Mouse (Mus musculus) olfactory bulb, adult 2 months (tissue): Measurements from ENCODE around the gene Tmem35b. TPM values are rescaled to one million over a fixed set of nuclear protein-coding genes. Genes with fewer than 3 reads are reported as not detected.

ENCODE experiments used
- H3K27ac ChIP-seq: fragments of 200-500 bp; 2 replicates; pipeline ENCODE4 v1.5.1; 2012; ENCODE audit warnings: low read depth, low read length; ENCODE audit not compliant: insufficient read depth
- H3K4me1 ChIP-seq: fragments of 200-500 bp; 2 replicates; pipeline ENCODE4 v1.6.1; 2012; ENCODE audit warnings: low read length; ENCODE audit not compliant: control insufficient read depth, insufficient read depth
- H3K4me3 ChIP-seq: fragments of 200-500 bp; 2 replicates; pipeline ENCODE4 v1.5.1; 2012; ENCODE audit warnings: mild to moderate bottlenecking, low read depth, low read length, moderate library complexity; ENCODE audit not compliant: insufficient read depth
- CTCF ChIP-seq: fragments of 200-500 bp; IDR thresholded peaks from 2 replicates; pipeline ENCODE4 v1.5.1; 2012; ENCODE audit warnings: low read depth, mild to moderate bottlenecking, low read length, moderate library complexity; ENCODE audit not compliant: insufficient read depth
- POLR2A ChIP-seq: fragments of 200-500 bp; IDR thresholded peaks from 2 replicates; pipeline ENCODE4 v1.6.1; 2012; ENCODE audit warnings: mild to moderate bottlenecking, low read depth, low read length, moderate library complexity; ENCODE audit not compliant: insufficient read depth
- WGBS: fragments of 180-500 bp; shearing (Covaris S2); methylation state at CpG from one replicate; pipeline ENCODE4 v1.1.7; 2018; 5-methylcytosine and 5-hydroxymethylcytosine counted together
- polyA plus RNA-seq: library from polyadenylated mRNA; stranded (reverse); fragments of >200 nt; gene quantifications from 2 replicates; pipeline ENCODE4 v1.2.4, GENCODE M21; 2012; ENCODE audit warnings: low replicate concordance; ENCODE audit not compliant: missing spikeins, insufficient read depth, insufficient read length

Tmem35b gene
- polyA plus RNA-seq, 1 experiment = not detected

DNA sequence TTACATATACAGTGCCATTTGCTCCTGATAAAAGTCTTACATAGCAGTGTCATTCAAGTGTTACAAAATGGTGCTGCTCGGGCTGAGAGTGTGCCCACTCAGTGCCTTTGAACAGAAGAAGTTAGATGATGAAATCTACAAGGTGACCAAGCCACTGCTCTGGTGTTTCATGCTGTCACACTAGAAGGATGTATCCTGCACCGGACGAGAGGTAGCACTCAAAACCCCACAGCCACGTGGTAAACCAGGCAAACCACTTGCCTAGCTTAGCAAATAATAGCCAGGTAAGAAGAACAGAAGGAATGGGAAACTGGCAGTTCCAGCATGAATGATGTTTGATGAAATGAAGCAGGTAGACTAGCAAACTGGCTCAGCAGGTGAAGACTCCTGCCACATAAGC is 12.9 kb upstream of the Tmem35b start:
- H3K4me1 ChIP-seq = no peaks in the 10 kb centered on the region
- H3K4me3 ChIP-seq = no peak overlapping the region
- WGBS = 79% methylated on average over 4 of the region's 4 CpGs
- TF ChIP-seq CTCF (no peak), POLR2A (no peak)
- H3K27ac ChIP-seq = no peak overlapping the region

DNA sequence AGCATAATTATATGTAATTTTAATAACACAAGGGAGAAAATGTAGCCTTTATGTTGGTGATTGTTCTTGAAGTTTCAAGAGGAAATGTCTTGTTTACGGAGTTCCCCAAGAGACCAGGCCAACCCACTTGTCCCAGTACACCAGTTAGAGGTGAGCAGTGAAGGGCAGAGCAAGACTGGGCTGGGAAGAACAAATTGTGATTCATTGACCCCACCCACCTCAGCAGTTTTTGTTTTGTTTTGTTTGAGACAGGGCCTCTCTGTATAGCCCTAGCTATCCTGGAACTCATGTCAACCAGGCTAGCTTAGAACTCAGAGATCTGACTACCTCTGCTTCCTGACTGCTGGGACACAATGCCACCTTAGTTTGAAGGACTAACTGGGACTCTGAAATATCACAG is 840 bp downstream of the Tmem35b start:
- Histone ChIP-seq H3K4me1 (peaks cover 8% of the 10 kb centered on the region), H3K4me3 (no peak overlapping the region), H3K27ac (no peak overlapping the region)
- TF ChIP-seq POLR2A = no peak
- no peak for TF ChIP-seq CTCF
- 87% methylated on average over 1 of the region's 1 CpGs for WGBS

DNA sequence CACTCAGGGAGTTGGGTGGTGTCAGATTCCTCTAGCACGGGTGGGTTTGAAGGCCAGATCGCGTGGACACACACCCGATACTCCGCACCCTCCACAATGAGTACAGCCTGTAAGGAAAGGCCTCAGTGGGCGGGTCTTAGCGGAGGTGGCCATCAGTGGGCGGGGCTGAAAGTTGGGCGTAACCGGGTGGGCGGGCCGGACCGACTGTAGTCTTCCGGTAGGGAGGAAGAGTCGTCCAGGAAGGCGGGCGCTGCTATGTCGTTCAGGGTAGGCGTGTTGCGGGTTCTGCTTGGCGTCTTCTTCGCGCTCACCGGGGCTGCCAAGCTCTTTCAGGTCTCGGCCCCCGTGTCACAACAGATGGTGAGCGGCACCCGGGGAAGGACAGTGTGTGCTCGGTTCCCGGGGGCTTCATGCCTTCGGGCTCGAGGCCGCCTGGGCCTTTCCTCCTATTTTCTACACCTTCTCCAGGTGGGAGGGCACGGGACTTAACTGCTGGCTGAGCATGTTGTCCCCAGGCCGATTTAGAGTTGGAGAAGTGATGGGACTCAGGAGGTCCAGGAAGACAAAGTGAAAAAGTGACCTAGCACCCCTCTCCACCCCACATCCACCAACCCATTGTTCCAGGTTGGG is 2.5 kb downstream of the Tmem35b start:
- Histone ChIP-seq H3K4me1 (peaks cover 8% of the 10 kb centered on the region), H3K4me3 (peak overlapping the region; percentile 39), H3K27ac (no peak overlapping the region)
- 14% methylated on average over 35 of the region's 35 CpGs for WGBS
- TF ChIP-seq POLR2A (no peak), CTCF (no peak)

GRCm38 (mm10) chr4:127134687-127135086 is 11.2 kb downstream of the Tmem35b start:
- Histone ChIP-seq H3K27ac (no peak overlapping the region), H3K4me1 (no peaks in the 10 kb centered on the region), H3K4me3 (no peak overlapping the region)
- TF ChIP-seq CTCF = no peak
- TF ChIP-seq POLR2A = no peak
- 60% methylated on average over 1 of the region's 1 CpGs for WGBS

DNA sequence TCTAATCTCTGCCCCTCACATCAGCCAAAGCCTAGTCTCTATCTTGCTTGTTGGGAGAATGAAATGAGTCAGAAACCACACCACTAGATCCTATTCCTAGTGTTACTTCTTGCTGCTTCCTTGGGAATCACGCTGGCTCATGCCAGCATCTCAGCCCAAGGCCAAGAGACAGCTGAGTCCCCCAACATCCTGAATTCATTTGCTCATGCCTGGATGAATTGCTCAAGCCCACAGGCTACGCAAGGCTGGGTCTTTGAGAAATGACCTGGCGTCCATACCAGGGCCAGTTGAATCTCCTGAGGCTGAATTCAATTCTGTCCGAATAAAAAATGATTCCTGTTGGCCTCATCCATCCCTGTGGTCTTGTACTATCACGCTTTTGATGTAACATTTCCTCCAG is 14.1 kb downstream of the Tmem35b start:
- TF ChIP-seq CTCF = no peak
- TF ChIP-seq POLR2A = no peak
- H3K27ac ChIP-seq = no peak overlapping the region
- 90% methylated on average over 5 of the region's 5 CpGs for WGBS
- no peaks in the 10 kb centered on the region for H3K4me1 ChIP-seq
- H3K4me3 ChIP-seq = no peak overlapping the region

GRCm38 (mm10) chr4:127138486-127138885 is 15.0 kb downstream of the Tmem35b start:
- Histone ChIP-seq H3K4me3 (no peak overlapping the region), H3K4me1 (no peaks in the 10 kb centered on the region), H3K27ac (no peak overlapping the region)
- WGBS = 24% methylated on average over 6 of the region's 6 CpGs
- no peak for TF ChIP-seq POLR2A
- no peak for TF ChIP-seq CTCF

DNA sequence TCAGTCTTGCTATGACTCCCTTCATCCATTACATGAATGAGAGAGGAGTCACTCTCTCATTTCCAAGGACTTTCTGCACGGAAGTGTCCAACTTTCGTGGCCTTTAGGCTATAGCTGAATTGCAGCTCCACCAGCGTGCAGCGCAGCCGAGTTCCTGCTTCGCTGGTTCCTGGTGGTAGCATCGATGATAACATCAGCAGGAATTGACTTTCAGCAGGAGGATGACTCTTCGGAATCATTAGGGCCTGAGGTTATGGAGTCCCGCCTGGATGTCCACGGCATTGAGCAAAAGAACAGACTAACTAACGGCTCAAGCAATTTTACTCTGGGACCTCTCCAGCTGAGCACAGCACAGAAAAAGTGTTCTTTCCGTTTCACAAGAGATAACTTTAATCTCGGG is 26.5 kb downstream of the Tmem35b start:
- WGBS = 86% methylated on average over 13 of the region's 13 CpGs
- no peak for TF ChIP-seq CTCF
- no peak for TF ChIP-seq POLR2A
- Histone ChIP-seq H3K4me1 (no peaks in the 10 kb centered on the region), H3K27ac (no peak overlapping the region), H3K4me3 (no peak overlapping the region)

DNA sequence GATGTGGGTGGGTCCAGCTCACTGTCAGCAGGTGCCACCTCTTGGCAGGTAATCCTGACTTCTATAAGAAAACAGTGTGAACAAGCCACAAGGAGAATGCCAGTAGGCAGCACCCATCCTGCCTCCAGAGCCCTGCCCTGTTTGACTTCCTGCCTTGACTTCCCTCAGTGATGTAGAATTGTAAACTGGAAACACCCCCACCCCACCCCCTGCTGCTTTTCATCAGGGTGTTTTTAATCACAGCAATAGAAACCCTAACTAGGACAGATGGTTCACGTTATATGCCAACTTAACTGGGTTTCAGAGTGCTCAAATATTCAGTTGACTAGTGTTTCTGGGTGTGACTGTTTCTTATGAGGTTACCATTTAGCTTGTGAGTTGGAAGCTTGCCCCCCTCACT is 29.9 kb downstream of the Tmem35b start:
- H3K27ac ChIP-seq = no peak overlapping the region
- H3K4me1 ChIP-seq = no peaks in the 10 kb centered on the region
- TF ChIP-seq CTCF = no peak
- TF ChIP-seq POLR2A = no peak
- 57% methylated on average over 1 of the region's 1 CpGs for WGBS
- H3K4me3 ChIP-seq = no peak overlapping the region

GRCm38 (mm10) chr4:127155757-127156156 is 32.3 kb downstream of the Tmem35b start:
- 69% methylated on average over 5 of the region's 5 CpGs for WGBS
- Histone ChIP-seq H3K4me1 (no peaks in the 10 kb centered on the region), H3K27ac (no peak overlapping the region), H3K4me3 (no peak overlapping the region)
- TF ChIP-seq POLR2A (no peak), CTCF (no peak)

DNA sequence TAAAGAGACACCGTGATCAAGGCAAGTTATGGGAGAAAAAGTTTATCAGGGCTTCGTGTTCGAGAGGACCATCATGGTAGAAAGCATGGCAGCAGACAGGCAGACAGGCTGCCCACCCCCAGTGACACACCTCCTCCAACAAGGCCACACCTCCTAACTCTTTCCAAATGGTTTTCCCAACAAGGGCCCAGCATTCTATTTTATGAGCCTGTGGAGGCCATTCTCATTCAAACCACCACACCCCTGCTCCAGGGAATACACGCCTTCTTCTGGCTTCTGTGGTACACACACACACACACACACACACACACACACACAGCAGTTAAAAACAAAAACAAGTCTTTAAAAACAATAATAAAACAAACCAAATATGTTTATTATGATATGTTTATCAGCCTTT is 34.3 kb downstream of the Tmem35b start:
- Histone ChIP-seq H3K4me3 (no peak overlapping the region), H3K4me1 (no peaks in the 10 kb centered on the region), H3K27ac (no peak overlapping the region)
- 92% methylated on average over 4 of the region's 4 CpGs for WGBS
- TF ChIP-seq CTCF (no peak), POLR2A (no peak)
